ENCODE assay signal across 8 mouse cellular contexts in the genomic region with DNA sequence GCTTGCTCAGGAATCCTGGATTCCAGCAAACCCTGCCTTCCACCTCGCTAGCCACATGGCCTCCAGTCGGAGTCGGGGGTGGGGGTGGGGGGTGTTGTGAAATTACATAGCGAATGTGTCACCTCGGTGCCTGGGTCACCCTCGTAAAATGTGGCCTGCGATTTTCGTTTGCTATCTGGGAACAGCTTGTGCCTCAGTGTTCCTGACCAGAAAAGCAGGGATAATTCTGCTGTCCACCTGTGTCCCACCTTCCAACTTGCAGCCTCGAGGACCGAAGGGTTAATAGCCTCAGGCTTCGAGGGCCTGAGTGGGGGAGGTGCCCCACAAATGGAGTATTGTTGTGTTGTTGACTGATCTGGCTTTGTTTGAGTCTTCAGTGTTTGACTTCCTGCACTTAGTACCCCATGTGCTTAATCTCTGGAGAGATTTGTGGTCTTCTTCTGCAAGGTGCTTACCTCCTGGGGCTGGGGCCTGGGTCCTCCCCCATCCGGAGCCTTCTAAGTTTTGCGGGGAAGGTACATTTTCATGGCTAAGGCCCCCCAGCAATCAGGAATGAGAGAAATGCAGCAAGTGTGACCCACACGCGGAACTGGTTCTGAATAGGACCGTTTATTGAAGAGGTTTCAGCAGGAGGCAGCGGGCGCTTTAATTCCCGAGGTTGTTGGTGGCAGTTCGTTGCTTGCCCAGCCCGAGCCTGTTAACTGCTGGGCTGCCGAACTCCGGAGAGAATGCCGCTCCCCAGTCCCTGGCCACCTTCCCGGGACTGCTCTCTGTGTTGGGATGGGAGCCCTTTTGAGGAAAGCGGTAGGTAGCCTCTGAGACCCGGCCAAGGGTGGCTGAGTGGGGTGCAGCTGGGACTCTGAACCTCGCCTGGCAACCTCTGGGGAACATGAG. TPM values are rescaled to one million over a fixed set of nuclear protein-coding genes. Genes with fewer than 3 reads are reported as not detected.
DNase-seq lines count a peak whose midpoint lies in the region; ATAC-seq and TF ChIP-seq lines count a peak whose summit lies in the region.

No protein-coding gene starts in this region.

- 14% methylated on average over 28 of the region's 28 CpGs for whole genome bisulfite sequencing in lung, embryonic 16.5 days
- 12% methylated on average over 28 of the region's 28 CpGs for WGBS in kidney, postnatal 0 days
- WGBS in midbrain, embryonic 10.5 days: 4% methylated on average over 28 of the region's 28 CpGs

- peak; percentile 27; the same call in 1 of the 2 replicates for ATAC-seq in lung, embryonic 16.5 days (ENCODE audit: low read depth)
- no peak for ATAC-seq in kidney, postnatal 0 days (replicated peaks; ENCODE audit: low FRiP score, low read depth)
- ATAC-seq in megakaryocyte progenitor cell, adult 5-6 weeks (replicated peaks; ENCODE audit: poor library complexity): no peak

- H3K27me3 ChIP-seq in lung, embryonic 16.5 days (ENCODE audit: control insufficient read depth, insufficient read depth, low read depth, low read length): no peaks in the 10 kb centered on the region; the same call in 1 of the 2 replicates
- H3K27me3 ChIP-seq in kidney, postnatal 0 days (ENCODE audit: insufficient read depth, low read length): no peaks in the 10 kb centered on the region
- peaks cover 46% of the 10 kb centered on the region for H3K27me3 ChIP-seq in midbrain, embryonic 10.5 days (ENCODE audit: low read depth, poor library complexity, severe bottlenecking)

- peak overlapping the region; percentile 25 for H3K4me3 ChIP-seq in lung, embryonic 16.5 days (ENCODE audit: low read length)
- peak overlapping the region; percentile 9; the same call in 1 of the 2 replicates for H3K4me3 ChIP-seq in kidney, postnatal 0 days (replicated peaks; ENCODE audit: low read depth, low read length)
- peak overlapping the region; percentile 33 for H3K4me3 ChIP-seq in midbrain, embryonic 10.5 days

- DNase-seq in lung, postnatal 14 days: no peak
- DNase-seq in cerebellum, adult 18-20 months: peak; percentile 61 to 63
- DNase-seq in forelimb bud, embryonic 11.5 days (ENCODE audit: low read depth, low spot score): peak; percentile 59
- DNase-seq in kidney, postnatal 0 days (ENCODE audit: low spot score): no peak
- peak; percentile 53 for DNase-seq in midbrain, embryonic 10.5 days (ENCODE audit: low spot score)
- DNase-seq in thymus, postnatal 36 days: no peak

- H3K9me3 ChIP-seq in lung, embryonic 16.5 days (ENCODE audit: control insufficient read depth, low read length): no peaks in the 10 kb centered on the region
- H3K9me3 ChIP-seq in kidney, postnatal 0 days (replicated peaks; ENCODE audit: low read length): no peaks in the 10 kb centered on the region
- no peaks in the 10 kb centered on the region for H3K9me3 ChIP-seq in midbrain, embryonic 10.5 days (replicated peaks)

- H3K4me1 ChIP-seq in lung, embryonic 16.5 days (replicated peaks; ENCODE audit: control insufficient read depth, insufficient read depth, low read length): peaks cover 44% of the 10 kb centered on the region
- peaks cover 40% of the 10 kb centered on the region; the same call in 1 of the 2 replicates for H3K4me1 ChIP-seq in kidney, postnatal 0 days (replicated peaks; ENCODE audit: insufficient read depth, low read length)
- H3K4me1 ChIP-seq in midbrain, embryonic 10.5 days: peaks cover 39% of the 10 kb centered on the region

- no peaks in the 10 kb centered on the region for H3K36me3 ChIP-seq in lung, embryonic 16.5 days (ENCODE audit: control insufficient read depth, insufficient read depth, low read length)
- no peaks in the 10 kb centered on the region for H3K36me3 ChIP-seq in kidney, postnatal 0 days (ENCODE audit: insufficient read depth, low read length)
- H3K36me3 ChIP-seq in midbrain, embryonic 10.5 days: no peaks in the 10 kb centered on the region

- TF ChIP-seq CTCF in kidney, postnatal 0 days (IDR thresholded peaks at IDR 0.05; ENCODE audit: low read depth): no peak

- H3K4me2 ChIP-seq in lung, embryonic 16.5 days (ENCODE audit: low read depth, low read length): peak overlapping the region; percentile 48
- peak overlapping the region; percentile 47 for H3K4me2 ChIP-seq in kidney, postnatal 0 days (ENCODE audit: low read length)

- H3K9ac ChIP-seq in lung, embryonic 16.5 days (ENCODE audit: low read length): peak overlapping the region; percentile 40
- H3K9ac ChIP-seq in kidney, postnatal 0 days (ENCODE audit: low read depth, low read length): peak overlapping the region; percentile 5

- H3K27ac ChIP-seq in lung, embryonic 16.5 days (ENCODE audit: low read length): peak overlapping the region; percentile 90
- H3K27ac ChIP-seq in kidney, postnatal 0 days: peak overlapping the region; percentile 78
- peak overlapping the region; percentile 30; the same call in 1 of the 2 replicates for H3K27ac ChIP-seq in midbrain, embryonic 10.5 days (replicated peaks)

RNA-seq across cellular contexts. Expression of gene Plekhg3, which starts 15.9 kb away (rescaled TPM):
- 6.3 and 7.5 TPM in 2 replicates for polyA plus RNA-seq in lung, embryonic 16.5 days (2015; fragmentation: Nextera tagmentation; extraction: Ambion mirVana)
- polyA plus RNA-seq in kidney, postnatal 0 days (2015; fragmentation: Nextera tagmentation; extraction: Ambion mirVana): 14.9 and 17.7 TPM in 2 replicates
- polyA plus RNA-seq in midbrain, embryonic 10.5 days (2016; fragmentation: Nextera tagmentation; extraction: Ambion mirVana): 1.1 and 1.5 TPM in 2 replicates
- total RNA-seq in megakaryocyte progenitor cell, adult 5-6 weeks (2015): 11.1 and 13.6 TPM in 2 replicates
- 13.7 and 13.9 TPM in 2 replicates for total RNA-seq in megakaryocyte progenitor cell, adult 5-6 weeks (2017)

Comparison
In these comparisons a context has a peak if more than half of its experiments do, and no peak if none do; other contexts are left out.
1. H3K27ac ChIP-seq: peak in every context shown above with its lines; median percentile 90 in lung, embryonic 16.5 days; 78 in kidney, postnatal 0 days; 30 in midbrain, embryonic 10.5 days.
2. DNase-seq: peak in cerebellum, adult 18-20 months (2 of 2), forelimb bud, embryonic 11.5 days (single experiment) and midbrain, embryonic 10.5 days (single experiment); none in lung, postnatal 14 days (single experiment), kidney, postnatal 0 days (single experiment) and thymus, postnatal 36 days (0 of 2).
3. Peak in every context shown above with its lines, with median percentiles within 50 percentile points of each other: H3K4me3 ChIP-seq.